Comparison of ENCODE assay signal across 9 mouse cellular contexts in the genomic region with DNA sequence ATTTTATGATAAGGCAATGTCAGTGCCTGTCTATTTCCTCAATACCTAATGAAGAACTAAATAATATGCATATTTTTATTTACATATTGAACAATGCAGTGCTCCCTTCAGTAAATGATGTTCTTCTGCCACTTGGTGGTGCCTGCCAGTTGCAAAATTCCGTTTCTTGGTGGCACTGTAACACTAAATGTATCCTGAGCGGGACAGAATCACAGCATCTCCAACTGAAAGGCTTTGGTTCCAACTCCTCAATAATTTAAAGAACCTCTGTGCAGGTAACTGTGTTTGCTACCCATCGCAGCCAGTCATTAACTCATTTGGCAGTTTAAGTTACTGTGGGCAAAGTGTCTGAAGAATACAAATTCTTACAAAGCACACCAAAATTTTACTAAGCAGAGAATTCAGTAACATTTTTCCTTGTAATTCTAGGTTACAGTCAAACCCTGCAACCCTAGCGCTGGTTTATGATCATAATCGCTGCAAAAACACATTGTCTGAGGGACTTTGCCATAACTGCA. TPM values are rescaled to one million over a fixed set of nuclear protein-coding genes. Genes with fewer than 3 reads are reported as not detected.
DNase-seq lines count a peak whose midpoint lies in the region; ATAC-seq and TF ChIP-seq lines count a peak whose summit lies in the region.
"Had no signal": no experiment of that assay in that cellular context is flagged by ENCODE, and none has a peak within 500 bp of the region (broad histone marks: within the 10 kb centered on the region; RNA-seq: fewer than 3 reads in every experiment).

No protein-coding gene starts in this region.

- TF ChIP-seq EP300 in lung, postnatal 0 days (IDR thresholded peaks at IDR 0.05), result no peak

- ATAC-seq in lung, embryonic 14.5 days (ENCODE audit: insufficient read depth), result no peak
- ATAC-seq in lung, postnatal 0 days, result no peak
- no peak for ATAC-seq in hindbrain, embryonic 11.5 days (ENCODE audit: low FRiP score)
- no peak for ATAC-seq in limb, embryonic 15.5 days (ENCODE audit: insufficient number of reproducible peaks, low FRiP score, low TSS enrichment, low read depth)
- no peak for ATAC-seq in megakaryocyte, adult 5-6 weeks (ENCODE audit: poor library complexity, severe bottlenecking)

- H3K27me3 ChIP-seq in lung, embryonic 14.5 days (ENCODE audit: insufficient read depth, low read length), result peaks cover 40% of the 10 kb centered on the region
- H3K27me3 ChIP-seq in lung, postnatal 0 days (replicated peaks; ENCODE audit: insufficient read depth, low read length), result peaks cover 23% of the 10 kb centered on the region
- peaks cover 7% of the 10 kb centered on the region for H3K27me3 ChIP-seq in hindbrain, embryonic 11.5 days (ENCODE audit: control insufficient read depth, insufficient read depth, low read length)
- H3K27me3 ChIP-seq in limb, embryonic 15.5 days, result peaks cover 37% of the 10 kb centered on the region

- no peaks in the 10 kb centered on the region for H3K36me3 ChIP-seq in lung, embryonic 14.5 days (ENCODE audit: insufficient read depth)
- no peaks in the 10 kb centered on the region for H3K36me3 ChIP-seq in lung, postnatal 0 days (ENCODE audit: insufficient read depth, low read length)
- no peaks in the 10 kb centered on the region for H3K36me3 ChIP-seq in hindbrain, embryonic 11.5 days (ENCODE audit: control insufficient read depth, insufficient read depth, low read length)
- no peaks in the 10 kb centered on the region for H3K36me3 ChIP-seq in limb, embryonic 15.5 days
- H3K36me3 ChIP-seq: embryonic facial prominence, embryonic 15.5 days had no signal

- no peak overlapping the region for H3K9ac ChIP-seq in lung, embryonic 14.5 days
- no peak overlapping the region for H3K9ac ChIP-seq in lung, postnatal 0 days (replicated peaks; ENCODE audit: low read depth)
- no peak overlapping the region for H3K9ac ChIP-seq in hindbrain, embryonic 11.5 days (ENCODE audit: low read depth, low read length)
- H3K9ac ChIP-seq in limb, embryonic 15.5 days, result no peak overlapping the region
- H3K9ac ChIP-seq: embryonic facial prominence, embryonic 15.5 days had no signal

- no peaks in the 10 kb centered on the region for H3K4me1 ChIP-seq in lung, embryonic 14.5 days (ENCODE audit: insufficient read depth)
- peaks cover 12% of the 10 kb centered on the region for H3K4me1 ChIP-seq in lung, postnatal 0 days (ENCODE audit: insufficient read depth, low read depth, low read length)
- H3K4me1 ChIP-seq in hindbrain, embryonic 11.5 days (replicated peaks; ENCODE audit: control insufficient read depth, insufficient read depth, low read length), result no peaks in the 10 kb centered on the region
- peaks cover 21% of the 10 kb centered on the region for H3K4me1 ChIP-seq in limb, embryonic 15.5 days

- TF ChIP-seq CTCF in lung, embryonic 14.5 days (IDR thresholded peaks at IDR 0.05; ENCODE audit: low read depth), result peak; percentile 24; the same call in 1 of the 2 replicates
- no peak for TF ChIP-seq CTCF in lung, postnatal 0 days (IDR thresholded peaks at IDR 0.05)

- no peaks in the 10 kb centered on the region for H3K9me3 ChIP-seq in lung, embryonic 14.5 days (ENCODE audit: low read depth, low read length)
- no peaks in the 10 kb centered on the region for H3K9me3 ChIP-seq in lung, postnatal 0 days (ENCODE audit: low read length)
- no peaks in the 10 kb centered on the region for H3K9me3 ChIP-seq in hindbrain, embryonic 11.5 days (ENCODE audit: control insufficient read depth, low read length)
- H3K9me3 ChIP-seq in limb, embryonic 15.5 days, result no peaks in the 10 kb centered on the region
- H3K9me3 ChIP-seq: embryonic facial prominence, embryonic 15.5 days had no signal

- H3K4me3 ChIP-seq in lung, embryonic 14.5 days (ENCODE audit: low read depth, low read length), result no peak overlapping the region
- no peak overlapping the region for H3K4me3 ChIP-seq in lung, postnatal 0 days (ENCODE audit: low read depth, low read length)
- peak overlapping the region; percentile 14; the same call in 1 of the 2 replicates for H3K4me3 ChIP-seq in hindbrain, embryonic 11.5 days (ENCODE audit: low read depth, low read length)
- H3K4me3 ChIP-seq in limb, embryonic 15.5 days, result peak overlapping the region; percentile 7; the same call in 1 of the 2 replicates
- H3K4me3 ChIP-seq: embryonic facial prominence, embryonic 15.5 days had no signal

- no peak overlapping the region for H3K27ac ChIP-seq in lung, embryonic 14.5 days (ENCODE audit: low read depth)
- no peak overlapping the region for H3K27ac ChIP-seq in lung, postnatal 0 days (ENCODE audit: low read length)
- no peak overlapping the region for H3K27ac ChIP-seq in hindbrain, embryonic 11.5 days (ENCODE audit: low read depth, low read length)
- H3K27ac ChIP-seq in limb, embryonic 15.5 days, result no peak overlapping the region
- H3K27ac ChIP-seq: embryonic facial prominence, embryonic 15.5 days had no signal

- peak; percentile 24 for DNase-seq in lung, embryonic 14.5 days
- DNase-seq in lung, postnatal 0 days (ENCODE audit: low spot score), result no peak
- DNase-seq in hindbrain, embryonic 11.5 days (ENCODE audit: low spot score), result peak; percentile 23
- no peak for DNase-seq in urinary bladder, adult 2 months (ENCODE audit: low spot score)
- no peak for DNase-seq in urinary bladder, postnatal 14 days (ENCODE audit: low spot score)
- no peak for DNase-seq in thymus, postnatal 36 days

- no peak overlapping the region; the same call in 1 of the 2 replicates for H3K4me2 ChIP-seq in lung, embryonic 14.5 days
- H3K4me2 ChIP-seq in lung, postnatal 0 days (replicated peaks; ENCODE audit: low read depth, low read length), result no peak overlapping the region
- H3K4me2 ChIP-seq in hindbrain, embryonic 11.5 days (replicated peaks; ENCODE audit: low read depth, low read length), result peak overlapping the region; percentile 95; the same call in 1 of the 2 replicates
- no peak overlapping the region for H3K4me2 ChIP-seq in limb, embryonic 15.5 days

- 45% methylated on average over 5 of the region's 5 CpGs for WGBS in lung, embryonic 14.5 days
- 40% methylated on average over 5 of the region's 5 CpGs for WGBS in lung, postnatal 0 days
- 45% methylated on average over 5 of the region's 5 CpGs for WGBS in hindbrain, embryonic 11.5 days
- 46% methylated on average over 5 of the region's 5 CpGs for WGBS in limb, embryonic 15.5 days

RNA-seq across cellular contexts. Expression of a gene that starts 24.4 kb away (rescaled TPM):
- 2.6 and 2.7 TPM in 2 replicates for polyA plus RNA-seq in lung, embryonic 14.5 days (2014; fragmentation: Nextera tagmentation; extraction: Ambion mirVana)
- 3.0 and 4.0 TPM in 2 replicates for polyA plus RNA-seq in lung, postnatal 0 days (2015; fragmentation: Nextera tagmentation; extraction: Ambion mirVana)
- 16.8 and 19.7 TPM in 2 replicates for polyA plus RNA-seq in hindbrain, embryonic 11.5 days (2014; fragmentation: Nextera tagmentation; extraction: Ambion mirVana)
- 20.1 and 23.6 TPM in 2 replicates for polyA plus RNA-seq in limb, embryonic 15.5 days (2015; fragmentation: Nextera tagmentation; extraction: Ambion mirVana)
- polyA plus RNA-seq in urinary bladder, adult 2 months (2012; rRNA removed), result 5.0 and 5.7 TPM in 2 replicates
- not detected in 2 replicates for total RNA-seq in megakaryocyte, adult 5-6 weeks (2015)
- not detected in 2 replicates for total RNA-seq in megakaryocyte, adult 5-6 weeks (2017)

Comparison
In these comparisons a context has a peak if more than half of its experiments do, and no peak if none do; other contexts are left out.
1. DNase-seq: peak in lung, embryonic 14.5 days (single experiment) and hindbrain, embryonic 11.5 days (single experiment); none in lung, postnatal 0 days (single experiment), urinary bladder, adult 2 months (single experiment), urinary bladder, postnatal 14 days (single experiment) and thymus, postnatal 36 days (0 of 2).
2. H3K4me3 ChIP-seq: peak in hindbrain, embryonic 11.5 days (single experiment) and limb, embryonic 15.5 days (single experiment); none in lung, embryonic 14.5 days (single experiment) and lung, postnatal 0 days (single experiment).